Mouse (Mus musculus): ENCODE results near the gene 2610528J11Rik. TPM values are rescaled to one million over a fixed set of nuclear protein-coding genes. Genes with fewer than 3 reads are reported as not detected.

The 2610528J11Rik gene
- polyA plus RNA-seq, 1 experiment from 2014 or later, result 8.2 TPM

DNA sequence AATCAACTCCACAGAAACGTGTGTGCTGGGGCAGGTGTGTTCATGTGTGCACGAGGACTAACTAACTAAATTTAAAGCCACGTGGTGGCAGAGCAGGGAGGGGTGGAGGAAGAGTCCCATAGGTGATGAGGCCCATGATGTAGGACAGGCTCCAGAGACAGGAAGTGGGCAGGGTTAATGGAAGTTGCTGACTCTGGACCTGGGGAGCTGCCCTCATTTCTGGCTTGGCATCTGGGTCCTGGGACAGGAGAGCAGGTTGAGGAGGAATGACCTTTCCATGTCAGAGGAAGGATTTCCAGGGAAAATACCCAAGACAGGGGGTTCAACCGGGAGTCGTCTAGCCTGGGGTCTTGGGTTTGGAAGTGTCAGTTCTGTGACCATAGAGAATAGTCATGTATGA lies 5.9 kb downstream of the 2610528J11Rik start:
- Histone ChIP-seq H3K4me2 (ENCODE audit: low read depth, low read length) (no peak overlapping the region), H3K27me3 (replicated peaks; ENCODE audit: control insufficient read depth, insufficient read depth, low read length) (no peaks in the 10 kb centered on the region), H3K36me3 (ENCODE audit: control insufficient read depth, insufficient read depth, low read length) (no peaks in the 10 kb centered on the region), H3K27ac (replicated peaks; ENCODE audit: low read depth, low read length) (no peak overlapping the region), H3K4me3 (ENCODE audit: low read depth, low read length) (no peak overlapping the region), H3K9me3 (ENCODE audit: control insufficient read depth, low read length) (no peaks in the 10 kb centered on the region), H3K9ac (ENCODE audit: low read depth, low read length) (no peak overlapping the region), H3K4me1 (ENCODE audit: control insufficient read depth, insufficient read depth, low read length) (no peaks in the 10 kb centered on the region)
- WGBS, result 77% methylated on average over 5 of the region's 5 CpGs
- DNase-seq (ENCODE audit: low spot score) (no peak), ATAC-seq (ENCODE audit: low read depth) (no peak)

DNA sequence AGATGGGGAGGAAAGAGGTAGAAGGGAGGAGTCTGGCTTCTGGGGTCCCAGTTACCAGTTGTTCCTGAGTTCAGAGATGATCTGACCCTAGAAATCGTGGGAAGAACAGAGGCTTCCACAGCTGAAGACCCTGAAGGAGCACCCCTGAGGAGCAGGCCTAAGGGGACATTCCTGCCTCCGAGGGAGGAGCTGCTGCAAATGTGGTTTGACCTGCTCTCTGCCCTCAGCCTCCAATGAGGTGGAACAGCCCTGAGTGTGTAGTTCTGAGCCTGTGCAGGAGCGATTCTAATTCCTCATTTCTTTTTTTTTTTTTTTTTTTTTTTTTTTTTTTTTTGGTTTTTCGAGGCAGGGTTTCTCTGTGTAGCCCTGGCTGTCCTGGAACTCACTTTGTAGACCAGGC lies 6.4 kb downstream of the 2610528J11Rik start:
- Histone ChIP-seq H3K27me3 (replicated peaks; ENCODE audit: control insufficient read depth, insufficient read depth, low read length) (no peaks in the 10 kb centered on the region), H3K4me2 (ENCODE audit: low read depth, low read length) (no peak overlapping the region), H3K27ac (replicated peaks; ENCODE audit: low read depth, low read length) (no peak overlapping the region), H3K9ac (ENCODE audit: low read depth, low read length) (no peak overlapping the region), H3K9me3 (ENCODE audit: control insufficient read depth, low read length) (no peaks in the 10 kb centered on the region), H3K36me3 (ENCODE audit: control insufficient read depth, insufficient read depth, low read length) (no peaks in the 10 kb centered on the region), H3K4me1 (ENCODE audit: control insufficient read depth, insufficient read depth, low read length) (no peaks in the 10 kb centered on the region), H3K4me3 (ENCODE audit: low read depth, low read length) (no peak overlapping the region)
- no peak for DNase-seq (ENCODE audit: low spot score)
- WGBS, result 37% methylated on average over 3 of the region's 4 CpGs
- ATAC-seq (ENCODE audit: low read depth), result no peak

DNA sequence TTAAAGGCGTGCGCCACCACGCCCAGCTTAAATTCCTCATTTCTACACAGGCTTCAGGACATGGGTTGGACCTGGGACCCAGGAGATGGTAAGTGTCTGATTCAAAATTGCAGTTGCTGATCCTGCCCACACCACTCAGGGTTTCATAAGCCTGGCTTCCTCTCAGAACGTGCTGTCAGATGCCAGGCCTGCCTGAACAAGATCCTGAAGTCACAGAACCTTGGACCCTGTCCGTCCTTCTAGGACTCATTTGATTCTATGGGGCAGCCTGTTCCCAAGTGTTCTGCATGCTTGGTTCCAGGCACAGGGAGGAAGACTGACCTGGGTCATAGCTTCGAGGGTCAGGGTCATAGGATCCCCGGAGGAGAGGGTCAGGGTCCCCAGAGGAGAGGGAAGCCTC lies 6.8 kb downstream of the 2610528J11Rik start:
- no peak for ATAC-seq (ENCODE audit: low read depth)
- H3K4me1 ChIP-seq (ENCODE audit: control insufficient read depth, insufficient read depth, low read length), result no peaks in the 10 kb centered on the region
- 72% methylated on average over 7 of the region's 7 CpGs for WGBS

DNA sequence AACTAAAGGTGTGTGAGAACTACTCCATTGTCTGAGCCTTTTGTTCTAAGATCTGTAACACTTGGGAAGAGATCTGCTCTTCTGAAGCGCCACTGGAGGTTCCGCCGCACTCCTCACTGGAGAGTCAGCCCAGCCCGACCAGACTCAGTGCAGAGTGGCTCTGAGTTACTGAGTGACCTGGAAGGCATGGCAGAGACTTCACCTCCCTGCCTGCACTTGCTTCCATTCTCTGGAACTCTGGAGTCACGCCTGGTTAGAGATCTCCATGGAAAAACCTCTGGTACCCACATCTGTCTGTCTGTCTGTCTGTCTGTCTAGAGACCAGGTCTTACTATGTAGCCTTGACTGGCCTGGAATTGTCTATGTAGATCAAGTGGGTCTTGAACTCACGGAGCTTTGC lies 8.8 kb downstream of the 2610528J11Rik start:
- ATAC-seq (ENCODE audit: low read depth), result no peak

More for the DNA sequence above, 6.8 kb downstream of the 2610528J11Rik start:
- no peak for DNase-seq (ENCODE audit: low spot score)
- H3K27ac ChIP-seq (replicated peaks; ENCODE audit: low read depth, low read length), result no peak overlapping the region
- H3K36me3 ChIP-seq (ENCODE audit: control insufficient read depth, insufficient read depth, low read length), result no peaks in the 10 kb centered on the region
- H3K4me2 ChIP-seq (ENCODE audit: low read depth, low read length), result no peak overlapping the region
- no peaks in the 10 kb centered on the region for H3K27me3 ChIP-seq (replicated peaks; ENCODE audit: control insufficient read depth, insufficient read depth, low read length)
- no peak overlapping the region for H3K4me3 ChIP-seq (ENCODE audit: low read depth, low read length)
- H3K9ac ChIP-seq (ENCODE audit: low read depth, low read length), result no peak overlapping the region
- H3K9me3 ChIP-seq (ENCODE audit: control insufficient read depth, low read length), result no peaks in the 10 kb centered on the region

DNA sequence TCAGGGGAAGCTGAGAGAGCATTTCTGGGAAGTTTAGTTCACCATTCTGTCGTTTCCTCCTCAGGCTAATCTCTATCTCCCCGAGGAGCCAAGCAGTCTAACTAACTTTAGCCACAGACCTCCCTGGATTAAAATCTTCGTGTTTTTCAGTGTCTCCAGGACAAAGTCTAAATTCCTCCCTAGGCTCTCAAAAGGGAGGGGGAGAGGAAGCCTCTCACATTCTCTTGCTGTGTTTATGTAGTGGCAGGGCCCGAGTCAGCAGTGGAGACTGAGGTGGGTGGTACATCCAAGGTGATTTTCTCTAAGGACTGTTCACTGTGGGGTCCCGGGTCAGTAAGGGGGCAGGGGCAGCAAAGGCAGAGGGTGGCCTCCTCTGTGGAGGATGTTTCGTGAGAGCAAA lies 11.0 kb downstream of the 2610528J11Rik start:
- Histone ChIP-seq H3K9me3 (ENCODE audit: control insufficient read depth, low read length) (no peaks in the 10 kb centered on the region), H3K36me3 (ENCODE audit: control insufficient read depth, insufficient read depth, low read length) (no peaks in the 10 kb centered on the region), H3K4me3 (ENCODE audit: low read depth, low read length) (no peak overlapping the region), H3K4me2 (ENCODE audit: low read depth, low read length) (no peak overlapping the region), H3K4me1 (ENCODE audit: control insufficient read depth, insufficient read depth, low read length) (peaks cover 9% of the 10 kb centered on the region), H3K9ac (ENCODE audit: low read depth, low read length) (no peak overlapping the region), H3K27ac (replicated peaks; ENCODE audit: low read depth, low read length) (no peak overlapping the region), H3K27me3 (replicated peaks; ENCODE audit: control insufficient read depth, insufficient read depth, low read length) (peaks cover 3% of the 10 kb centered on the region; the same call in 1 of the 2 replicates)
- DNase-seq (ENCODE audit: low spot score) (no peak), ATAC-seq (ENCODE audit: low read depth) (no peak)
- 35% methylated on average over 6 of the region's 6 CpGs for WGBS

More for the DNA sequence above, 8.8 kb downstream of the 2610528J11Rik start:
- Histone ChIP-seq H3K36me3 (ENCODE audit: control insufficient read depth, insufficient read depth, low read length) (no peaks in the 10 kb centered on the region), H3K27me3 (replicated peaks; ENCODE audit: control insufficient read depth, insufficient read depth, low read length) (no peaks in the 10 kb centered on the region), H3K4me2 (ENCODE audit: low read depth, low read length) (no peak overlapping the region), H3K4me3 (ENCODE audit: low read depth, low read length) (no peak overlapping the region), H3K27ac (replicated peaks; ENCODE audit: low read depth, low read length) (no peak overlapping the region), H3K9ac (ENCODE audit: low read depth, low read length) (no peak overlapping the region), H3K9me3 (ENCODE audit: control insufficient read depth, low read length) (no peaks in the 10 kb centered on the region), H3K4me1 (ENCODE audit: control insufficient read depth, insufficient read depth, low read length) (peaks cover 8% of the 10 kb centered on the region)
- 87% methylated on average over 6 of the region's 6 CpGs for WGBS
- no peak for DNase-seq (ENCODE audit: low spot score)

DNA sequence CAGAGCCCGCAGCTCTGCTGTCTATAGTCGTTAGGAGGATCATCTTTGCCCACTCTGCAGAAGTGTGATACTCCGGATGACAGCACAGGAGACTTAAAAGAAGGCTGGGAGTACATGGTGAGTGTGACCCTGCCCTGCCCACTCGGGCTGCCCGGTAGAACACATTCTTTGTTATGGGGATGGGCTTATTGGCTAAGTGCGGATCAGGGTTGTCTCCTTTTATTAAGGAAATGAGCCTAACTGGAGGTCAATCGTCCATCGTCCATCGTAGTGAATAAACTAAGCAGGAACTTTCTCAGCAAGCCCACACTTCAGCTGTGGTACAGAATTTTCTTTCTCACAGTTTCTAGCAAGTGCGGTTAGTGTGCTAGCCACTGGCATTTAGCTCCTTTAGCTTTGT lies 13.1 kb downstream of the 2610528J11Rik start:
- Histone ChIP-seq H3K27me3 (replicated peaks; ENCODE audit: control insufficient read depth, insufficient read depth, low read length) (peaks cover 3% of the 10 kb centered on the region; the same call in 1 of the 2 replicates), H3K4me2 (ENCODE audit: low read depth, low read length) (no peak overlapping the region), H3K4me1 (ENCODE audit: control insufficient read depth, insufficient read depth, low read length) (peaks cover 20% of the 10 kb centered on the region), H3K9ac (ENCODE audit: low read depth, low read length) (no peak overlapping the region), H3K27ac (replicated peaks; ENCODE audit: low read depth, low read length) (no peak overlapping the region), H3K4me3 (ENCODE audit: low read depth, low read length) (no peak overlapping the region), H3K9me3 (ENCODE audit: control insufficient read depth, low read length) (no peaks in the 10 kb centered on the region), H3K36me3 (ENCODE audit: control insufficient read depth, insufficient read depth, low read length) (no peaks in the 10 kb centered on the region)
- ATAC-seq (ENCODE audit: low read depth), result no peak
- WGBS, result 19% methylated on average over 10 of the region's 10 CpGs
- DNase-seq (ENCODE audit: low spot score), result no peak

GRCm38 (mm10) chr4:118542510-118543157 lies 15.8 kb downstream of the 2610528J11Rik start:
- Histone ChIP-seq H3K4me2 (ENCODE audit: low read depth, low read length) (peak overlapping the region; percentile 64), H3K4me3 (ENCODE audit: low read depth, low read length) (peak overlapping the region; percentile 34; the same call in 1 of the 2 replicates), H3K36me3 (ENCODE audit: control insufficient read depth, insufficient read depth, low read length) (no peaks in the 10 kb centered on the region), H3K27ac (replicated peaks; ENCODE audit: low read depth, low read length) (no peak overlapping the region), H3K4me1 (ENCODE audit: control insufficient read depth, insufficient read depth, low read length) (peaks cover 20% of the 10 kb centered on the region), H3K9me3 (ENCODE audit: control insufficient read depth, low read length) (no peaks in the 10 kb centered on the region), H3K9ac (ENCODE audit: low read depth, low read length) (no peak overlapping the region), H3K27me3 (replicated peaks; ENCODE audit: control insufficient read depth, insufficient read depth, low read length) (peaks cover 3% of the 10 kb centered on the region; the same call in 1 of the 2 replicates)
- WGBS, result 48% methylated on average over 9 of the region's 9 CpGs
- DNase-seq (ENCODE audit: low spot score), result peak; percentile 24
- ATAC-seq (ENCODE audit: low read depth), result peak; percentile 2; the same call in 1 of the 2 replicates

GRCm38 (mm10) chr4:118543158-118543530 lies 16.3 kb downstream of the 2610528J11Rik start:
- 10% methylated on average over 13 of the region's 13 CpGs for WGBS
- peak overlapping the region; percentile 32; the same call in 1 of the 2 replicates for H3K9ac ChIP-seq (ENCODE audit: low read depth, low read length)
- H3K9me3 ChIP-seq (ENCODE audit: control insufficient read depth, low read length), result no peaks in the 10 kb centered on the region
- H3K4me2 ChIP-seq (ENCODE audit: low read depth, low read length), result peak overlapping the region; percentile 64
- H3K27me3 ChIP-seq (replicated peaks; ENCODE audit: control insufficient read depth, insufficient read depth, low read length), result peaks cover 3% of the 10 kb centered on the region; the same call in 1 of the 2 replicates
- peak overlapping the region; percentile 39 for H3K27ac ChIP-seq (replicated peaks; ENCODE audit: low read depth, low read length)
- peak; percentile 23; the same call in 1 of the 2 replicates for ATAC-seq (ENCODE audit: low read depth)
- peak; percentile 60 for DNase-seq (ENCODE audit: low spot score)
- H3K4me1 ChIP-seq (ENCODE audit: control insufficient read depth, insufficient read depth, low read length), result peaks cover 20% of the 10 kb centered on the region
- no peaks in the 10 kb centered on the region for H3K36me3 ChIP-seq (ENCODE audit: control insufficient read depth, insufficient read depth, low read length)
- H3K4me3 ChIP-seq (ENCODE audit: low read depth, low read length), result peak overlapping the region; percentile 34
